Mouse (Mus musculus) midbrain, embryonic 12.5 days (tissue): ENCODE data around the gene BC005537. TPM values are rescaled to one million over a fixed set of nuclear protein-coding genes. Genes with fewer than 3 reads are reported as not detected.
"Not testable (repeated sequence)": the region's sequence is repeated elsewhere in the genome, so short reads cannot be mapped to it uniquely, and the experiment has no call there.

Experiments used
- ATAC-seq: fragments of 200-750 bp; cut with Nextera tagmentation; 2 replicates; pipeline ENCODE4 v1.8.0; 2017; ENCODE audit warnings: low read depth, moderate TSS enrichment, moderate library complexity; ENCODE audit not compliant: low FRiP score
- H3K27ac ChIP-seq: fragments of 300-500 bp; sonication (generic); replicated peaks from 2 replicates; pipeline ENCODE4 v1.5.1; 2016; ENCODE audit warnings: mild to moderate bottlenecking
- H3K27me3 ChIP-seq: fragments of 300-500 bp; sonication (generic); 2 replicates; pipeline ENCODE4 v1.6.1; 2016; ENCODE audit warnings: mild to moderate bottlenecking
- H3K36me3 ChIP-seq: fragments of 300-500 bp; sonication (generic); 2 replicates; pipeline ENCODE4 v1.6.1; 2016
- H3K4me1 ChIP-seq: fragments of 300-500 bp; sonication (generic); 2 replicates; pipeline ENCODE4 v1.6.1; 2016
- H3K4me2 ChIP-seq: fragments of 300-500 bp; sonication (generic); replicated peaks from 2 replicates; pipeline ENCODE4 v1.6.1; 2016; ENCODE audit warnings: mild to moderate bottlenecking, moderate library complexity
- H3K4me3 ChIP-seq: fragments of 300-500 bp; sonication (generic); 2 replicates; pipeline ENCODE4 v1.5.1; 2016; ENCODE audit warnings: mild to moderate bottlenecking
- H3K9ac ChIP-seq: fragments of 300-500 bp; sonication (generic); replicated peaks from 2 replicates; pipeline ENCODE4 v1.6.1; 2016; ENCODE audit warnings: mild to moderate bottlenecking, moderate library complexity
- H3K9me3 ChIP-seq: fragments of 300-500 bp; sonication (generic); 2 replicates; pipeline ENCODE4 v1.6.1; 2016; ENCODE audit warnings: mild to moderate bottlenecking
- WGBS: fragments of 180-500 bp; shearing (Covaris S2); methylation state at CpG from one replicate; pipeline ENCODE4 v1.1.7; 2016; 5-methylcytosine and 5-hydroxymethylcytosine counted together
- polyA plus RNA-seq: library from polyadenylated mRNA; unstranded; fragments of >200 nt; fragmentation: Nextera tagmentation; extraction: Ambion mirVana; gene quantifications from 2 replicates; pipeline ENCODE4 v1.2.1, GENCODE M21; 2016

Gene BC005537
- 21.2 and 21.5 TPM in 2 replicates for polyA plus RNA-seq

GRCm38 (mm10) chr13:24801308-24801921, at the start of gene BC005537:
Gene BC005537 (plus strand): TSS chr13:24801657.
- ATAC-seq = no peak; the same call in 1 of the 2 replicates
- Histone ChIP-seq H3K9me3 (no peaks in the 10 kb centered on the region), H3K36me3 (peaks cover 9% of the 10 kb centered on the region; the same call in 1 of the 2 replicates), H3K9ac (peak within 1 kb of the TSS; percentile 95), H3K27ac (peak within 1 kb of the TSS; percentile 98), H3K27me3 (no peaks in the 10 kb centered on the region), H3K4me2 (peak within 1 kb of the TSS; percentile 86), H3K4me3 (peak within 1 kb of the TSS; percentile 99), H3K4me1 (peaks cover 23% of the 10 kb centered on the region)
- under 1% methylated on average over 45 of the region's 74 CpGs for WGBS

- H3K36me3 ChIP-seq = peaks cover 34% of the 10 kb centered on the region
- no peak for ATAC-seq
- H3K4me2 ChIP-seq = no peak overlapping the region
- no peak overlapping the region for H3K4me3 ChIP-seq
- H3K27ac ChIP-seq = no peak overlapping the region
- peaks cover 9% of the 10 kb centered on the region for H3K4me1 ChIP-seq
- WGBS = 94% methylated on average over 3 of the region's 3 CpGs
- H3K27me3 ChIP-seq = no peaks in the 10 kb centered on the region
- no peaks in the 10 kb centered on the region for H3K9me3 ChIP-seq
- H3K9ac ChIP-seq = no peak overlapping the region
Measured at GRCm38 (mm10) chr13:24756756-24757155, 44.7 kb upstream of the BC005537 start.

- ATAC-seq = no peak
- Histone ChIP-seq H3K4me2 (no peak overlapping the region), H3K9ac (no peak overlapping the region), H3K4me1 (peaks cover 9% of the 10 kb centered on the region), H3K27ac (no peak overlapping the region), H3K9me3 (no peaks in the 10 kb centered on the region), H3K4me3 (no peak overlapping the region), H3K36me3 (peaks cover 31% of the 10 kb centered on the region), H3K27me3 (no peaks in the 10 kb centered on the region)
- WGBS = 92% methylated on average over 12 of the region's 12 CpGs
Measured at GRCm38 (mm10) chr13:24757820-24758564, 43.5 kb upstream of the BC005537 start.

- WGBS = 92% methylated on average over 10 of the region's 10 CpGs
- peaks cover 25% of the 10 kb centered on the region for H3K36me3 ChIP-seq
Measured at GRCm38 (mm10) chr13:24759451-24759850, 42.0 kb upstream of the BC005537 start.

GRCm38 (mm10) chr13:24760351-24760870, 41.0 kb upstream of the BC005537 start:
- Histone ChIP-seq H3K27ac (no peak overlapping the region), H3K4me1 (peaks cover 9% of the 10 kb centered on the region), H3K4me2 (peak overlapping the region; percentile 65), H3K9me3 (no peaks in the 10 kb centered on the region), H3K36me3 (peaks cover 17% of the 10 kb centered on the region; the same call in 1 of the 2 replicates), H3K9ac (peak overlapping the region; percentile 82), H3K27me3 (no peaks in the 10 kb centered on the region), H3K4me3 (peak overlapping the region; percentile 95)
- ATAC-seq = no peak
- 65% methylated on average over 5 of the region's 5 CpGs for WGBS

More at GRCm38 (mm10) chr13:24759451-24759850, 42.0 kb upstream of the BC005537 start:
- H3K4me2 ChIP-seq = no peak overlapping the region
- no peaks in the 10 kb centered on the region for H3K9me3 ChIP-seq
- H3K27ac ChIP-seq = no peak overlapping the region
- H3K27me3 ChIP-seq = no peaks in the 10 kb centered on the region
- peaks cover 9% of the 10 kb centered on the region for H3K4me1 ChIP-seq
- no peak for ATAC-seq
- no peak overlapping the region for H3K9ac ChIP-seq
- no peak overlapping the region for H3K4me3 ChIP-seq

GRCm38 (mm10) chr13:24761083-24761402, 40.4 kb upstream of the BC005537 start:
- no peak for ATAC-seq
- Histone ChIP-seq H3K27ac (peak overlapping the region; percentile 85), H3K27me3 (no peaks in the 10 kb centered on the region), H3K9ac (peak overlapping the region; percentile 82), H3K4me2 (peak overlapping the region; percentile 65), H3K4me1 (peaks cover 9% of the 10 kb centered on the region), H3K36me3 (0 out of 2 replicates have a peak, but pooled peaks cover 11% of the 10 kb centered on the region), H3K4me3 (peak overlapping the region; percentile 95), H3K9me3 (no peaks in the 10 kb centered on the region)
- WGBS = 8% methylated on average over 10 of the region's 10 CpGs

- under 1% methylated on average over 77 of the region's 79 CpGs for WGBS
- Histone ChIP-seq H3K4me3 (peak within 1 kb of the TSS; percentile 95), H3K27me3 (no peaks in the 10 kb centered on the region), H3K9me3 (no peaks in the 10 kb centered on the region), H3K36me3 (0 out of 2 replicates have a peak, but pooled peaks cover 8% of the 10 kb centered on the region), H3K27ac (peak within 1 kb of the TSS; percentile 85), H3K4me1 (peaks cover 9% of the 10 kb centered on the region), H3K9ac (peak within 1 kb of the TSS; percentile 82), H3K4me2 (peak within 1 kb of the TSS; percentile 65)
- ATAC-seq = peak; percentile 98
Measured at GRCm38 (mm10) chr13:24761403-24762227, 39.8 kb upstream of the BC005537 start, which contains the start of gene Gmnn. Gene Gmnn (minus strand): TSS chr13:24761923.

GRCm38 (mm10) chr13:24762254-24762653, 39.2 kb upstream of the BC005537 start:
- H3K27ac ChIP-seq = no peak overlapping the region
- H3K9ac ChIP-seq = peak overlapping the region; percentile 82; the same call in 1 of the 2 replicates
- peak overlapping the region; percentile 65 for H3K4me2 ChIP-seq
- no peaks in the 10 kb centered on the region for H3K9me3 ChIP-seq
- 0 out of 2 replicates have a peak, but pooled peaks cover 8% of the 10 kb centered on the region for H3K36me3 ChIP-seq
- ATAC-seq = no peak
- H3K27me3 ChIP-seq = no peaks in the 10 kb centered on the region
- 40% methylated on average over 4 of the region's 4 CpGs for WGBS
- peak overlapping the region; percentile 95 for H3K4me3 ChIP-seq
- H3K4me1 ChIP-seq = peaks cover 9% of the 10 kb centered on the region

- H3K27me3 ChIP-seq, H3K4me2 ChIP-seq, H3K4me1 ChIP-seq, H3K27ac ChIP-seq, ATAC-seq, H3K9ac ChIP-seq, H3K9me3 ChIP-seq, H3K36me3 ChIP-seq, H3K4me3 ChIP-seq: not testable (repeated sequence)
- WGBS = 73% methylated on average over 4 of the region's 4 CpGs
Measured at GRCm38 (mm10) chr13:24767809-24768208, 33.6 kb upstream of the BC005537 start.

- not testable (repeated sequence) for ATAC-seq, H3K9me3 ChIP-seq, H3K27me3 ChIP-seq, H3K36me3 ChIP-seq, H3K4me2 ChIP-seq, H3K4me1 ChIP-seq, H3K9ac ChIP-seq, H3K27ac ChIP-seq, H3K4me3 ChIP-seq
- WGBS = 95% methylated on average over 10 of the region's 10 CpGs
Measured at GRCm38 (mm10) chr13:24771482-24771881, 30.0 kb upstream of the BC005537 start.

GRCm38 (mm10) chr13:24776146-24776844, 25.2 kb upstream of the BC005537 start:
- Histone ChIP-seq H3K4me1 (no peaks in the 10 kb centered on the region), H3K27me3 (no peaks in the 10 kb centered on the region), H3K9ac (no peak overlapping the region), H3K27ac (no peak overlapping the region), H3K9me3 (no peaks in the 10 kb centered on the region), H3K4me3 (no peak overlapping the region), H3K36me3 (no peaks in the 10 kb centered on the region), H3K4me2 (no peak overlapping the region)
- WGBS = 56% methylated on average over 7 of the region's 7 CpGs
- ATAC-seq = no peak
